Mouse (Mus musculus) heart, adult 9 months (tissue): ENCODE data around the gene Smyd1.
"Not testable (repeated sequence)": the region's sequence is repeated elsewhere in the genome, so short reads cannot be mapped to it uniquely, and the experiment has no call there.

ENCODE experiments used
- DNase-seq, 2 experiments: peaks; one replicate each; pipeline ENCODE4 v3.0.0; 2022; ENCODE audit warnings: low spot score in 2 of 2

The Smyd1 gene

GRCm38 (mm10) chr6:71321826-71322283 lies at the start of gene Smyd1:
Gene Smyd1, minus strand, starts transcription at chr6:71322233.
- DNase-seq: no peak

- no peak for DNase-seq
Observed at GRCm38 (mm10) chr6:71371085-71371605, 49.1 kb upstream of the Smyd1 start.

- no peak for DNase-seq
Observed at GRCm38 (mm10) chr6:71369416-71369815, 47.4 kb upstream of the Smyd1 start.

GRCm38 (mm10) chr6:71363995-71364394 lies 42.0 kb upstream of the Smyd1 start:
- no peak for DNase-seq

GRCm38 (mm10) chr6:71361156-71361670 lies 39.2 kb upstream of the Smyd1 start:
- DNase-seq: no peak

GRCm38 (mm10) chr6:71360751-71361150 lies 38.7 kb upstream of the Smyd1 start:
- DNase-seq: no peak

GRCm38 (mm10) chr6:71360221-71360620 lies 38.2 kb upstream of the Smyd1 start:
- DNase-seq: no peak

GRCm38 (mm10) chr6:71357493-71357892 lies 35.5 kb upstream of the Smyd1 start:
- no peak for DNase-seq

- no peak for DNase-seq
Observed at GRCm38 (mm10) chr6:71353722-71354121, 31.7 kb upstream of the Smyd1 start.

- DNase-seq: no peak
Observed at GRCm38 (mm10) chr6:71352866-71353427, 30.9 kb upstream of the Smyd1 start.

- DNase-seq: no peak
Observed at GRCm38 (mm10) chr6:71352201-71352600, 30.2 kb upstream of the Smyd1 start.

- DNase-seq: no peak
Observed at GRCm38 (mm10) chr6:71351201-71351600, 29.2 kb upstream of the Smyd1 start.

- no peak for DNase-seq
Observed at GRCm38 (mm10) chr6:71348006-71348405, 26.0 kb upstream of the Smyd1 start.

- DNase-seq: no peak
Observed at GRCm38 (mm10) chr6:71341179-71341578, 19.1 kb upstream of the Smyd1 start.

GRCm38 (mm10) chr6:71339351-71339750 lies 17.3 kb upstream of the Smyd1 start:
- no peak for DNase-seq

GRCm38 (mm10) chr6:71338941-71339340 lies 16.9 kb upstream of the Smyd1 start:
- DNase-seq: no peak

- no peak for DNase-seq
Observed at GRCm38 (mm10) chr6:71337666-71338065, 15.6 kb upstream of the Smyd1 start.

GRCm38 (mm10) chr6:71333578-71334273 lies 11.7 kb upstream of the Smyd1 start:
- no peak for DNase-seq

- no peak for DNase-seq
Observed at GRCm38 (mm10) chr6:71333031-71333430, 11.0 kb upstream of the Smyd1 start.

GRCm38 (mm10) chr6:71332236-71332965 lies 10.4 kb upstream of the Smyd1 start:
- no peak for DNase-seq

- DNase-seq: not testable (repeated sequence)
Observed at GRCm38 (mm10) chr6:71331491-71331890, 9.5 kb upstream of the Smyd1 start.

GRCm38 (mm10) chr6:71330486-71330885 lies 8.5 kb upstream of the Smyd1 start:
- DNase-seq: no peak
